Mouse (Mus musculus): ENCODE results near the gene Nedd4.
A peak's percentile ranks its signal among the peaks of the same experiment; 100 is the strongest.

Nedd4 gene

GRCm38 (mm10) chr9:72797136-72797621 is 135.0 kb downstream of the Nedd4 start:
- DNase-seq = peak; percentile 56 to 62
